Mouse (Mus musculus) intestine, embryonic 14.5 days (tissue): Measurements from ENCODE around the gene Tor3a. TPM values are rescaled to one million over a fixed set of nuclear protein-coding genes. Genes with fewer than 3 reads are reported as not detected.

ENCODE experiments used
- ATAC-seq: fragments of 200-750 bp; cut with Nextera tagmentation; replicated peaks from 2 replicates; pipeline ENCODE4 v1.8.0; 2017; ENCODE audit warnings: low read depth, moderate number of reproducible peaks, moderate TSS enrichment, moderate library complexity; ENCODE audit not compliant: low FRiP score, low TSS enrichment
- DNase-seq: peaks from one replicate; pipeline ENCODE4 v3.0.0-alpha.2; 2018; ENCODE audit warnings: low spot score
- H3K27ac ChIP-seq: fragments of 300-500 bp; sonication (generic); 2 replicates; pipeline ENCODE4 v1.5.1; 2014; ENCODE audit warnings: low read depth, mild to moderate bottlenecking, control low read depth
- H3K27me3 ChIP-seq: fragments of 300-500 bp; sonication (generic); replicated peaks from 2 replicates; pipeline ENCODE4 v1.6.1; 2014; ENCODE audit warnings: low read length, control low read depth; ENCODE audit not compliant: control insufficient read depth, insufficient read depth
- H3K36me3 ChIP-seq: fragments of 300-500 bp; sonication (generic); 2 replicates; pipeline ENCODE4 v1.6.1; 2014; ENCODE audit warnings: low read length, control low read depth; ENCODE audit not compliant: control insufficient read depth, insufficient read depth
- H3K4me1 ChIP-seq: fragments of 300-500 bp; sonication (generic); replicated peaks from 2 replicates; pipeline ENCODE4 v1.6.1; 2014; ENCODE audit warnings: low read length, control low read depth, mixed read lengths; ENCODE audit not compliant: control insufficient read depth, insufficient read depth
- H3K4me2 ChIP-seq: fragments of 300-500 bp; sonication (generic); 2 replicates; pipeline ENCODE4 v1.6.1; 2014; ENCODE audit warnings: low read length
- H3K4me3 ChIP-seq: fragments of 300-500 bp; sonication (generic); 2 replicates; pipeline ENCODE4 v1.5.1; 2014; ENCODE audit warnings: low read depth, low read length, control low read depth, mixed read lengths
- H3K9ac ChIP-seq: fragments of 300-500 bp; sonication (generic); 2 replicates; pipeline ENCODE4 v1.6.1; 2014; ENCODE audit warnings: mild to moderate bottlenecking, low read length
- H3K9me3 ChIP-seq: fragments of 300-500 bp; sonication (generic); 2 replicates; pipeline ENCODE4 v1.6.1; 2016; ENCODE audit warnings: low read length, control low read depth; ENCODE audit not compliant: control insufficient read depth
- WGBS: fragments of 180-500 bp; shearing (Covaris S2); extraction: QIAGEN DNeasy Blood & Tissue Kit; methylation state at CpG from one replicate; pipeline ENCODE4 v1.1.7; 2014; 5-methylcytosine and 5-hydroxymethylcytosine counted together
- polyA plus RNA-seq: library from polyadenylated mRNA; unstranded; fragments of >200 nt; fragmentation: Nextera tagmentation; extraction: Ambion mirVana; gene quantifications from 2 replicates; pipeline ENCODE4 v1.2.1, GENCODE M21; 2014

The Tor3a gene
- polyA plus RNA-seq, 1 experiment from 2014 or later = 6.4 TPM

DNA sequence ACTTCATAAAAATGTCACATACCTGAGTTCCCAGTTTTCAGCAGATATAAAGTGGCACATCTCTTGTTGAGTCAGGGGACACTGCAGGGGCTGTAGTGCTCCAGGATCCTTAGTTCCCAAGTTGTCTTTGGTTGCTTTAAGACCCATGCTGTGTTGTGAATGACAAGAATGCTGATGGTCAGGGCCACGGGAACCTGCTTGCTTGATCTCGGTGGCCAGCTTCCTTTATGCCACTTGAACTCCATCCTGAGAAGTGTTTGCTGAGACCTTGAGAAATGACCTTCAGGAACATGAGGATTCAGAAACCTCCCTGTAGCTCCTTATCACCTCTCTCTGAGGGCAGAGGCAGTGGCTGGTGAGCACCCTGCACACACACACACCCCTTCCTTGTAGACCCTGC lies 25.5 kb downstream of the Tor3a start:
- H3K36me3 ChIP-seq = peaks cover 17% of the 10 kb centered on the region; the same call in 1 of the 2 replicates
- H3K27me3 ChIP-seq = no peaks in the 10 kb centered on the region
- 45% methylated on average over 2 of the region's 2 CpGs for WGBS
- no peaks in the 10 kb centered on the region for H3K9me3 ChIP-seq
- no peak overlapping the region for H3K9ac ChIP-seq
- H3K27ac ChIP-seq = no peak overlapping the region
- no peak for DNase-seq
- H3K4me1 ChIP-seq = no peaks in the 10 kb centered on the region
- H3K4me2 ChIP-seq = no peak overlapping the region
- no peak overlapping the region for H3K4me3 ChIP-seq
- no peak for ATAC-seq

- ATAC-seq = no peak
- Histone ChIP-seq H3K36me3 (peaks cover 43% of the 10 kb centered on the region), H3K9me3 (no peaks in the 10 kb centered on the region), H3K27ac (no peak overlapping the region), H3K4me2 (no peak overlapping the region), H3K9ac (no peak overlapping the region), H3K4me1 (no peaks in the 10 kb centered on the region), H3K4me3 (no peak overlapping the region), H3K27me3 (no peaks in the 10 kb centered on the region)
- DNase-seq = no peak
- 91% methylated on average over 4 of the region's 4 CpGs for WGBS
These were observed 28.2 kb downstream of the Tor3a start for GRCm38 (mm10) chr1:156645971-156646370.

- no peaks in the 10 kb centered on the region for H3K9me3 ChIP-seq
- peaks cover 53% of the 10 kb centered on the region for H3K36me3 ChIP-seq
- no peak overlapping the region for H3K27ac ChIP-seq
- H3K27me3 ChIP-seq = no peaks in the 10 kb centered on the region
- no peak for ATAC-seq
- no peaks in the 10 kb centered on the region for H3K4me1 ChIP-seq
- WGBS = 66% methylated on average over 13 of the region's 13 CpGs
- no peak overlapping the region for H3K4me2 ChIP-seq
- no peak for DNase-seq
- H3K4me3 ChIP-seq = no peak overlapping the region
- no peak overlapping the region for H3K9ac ChIP-seq
These were observed 29.2 kb downstream of the Tor3a start for GRCm38 (mm10) chr1:156644780-156645523.

DNA sequence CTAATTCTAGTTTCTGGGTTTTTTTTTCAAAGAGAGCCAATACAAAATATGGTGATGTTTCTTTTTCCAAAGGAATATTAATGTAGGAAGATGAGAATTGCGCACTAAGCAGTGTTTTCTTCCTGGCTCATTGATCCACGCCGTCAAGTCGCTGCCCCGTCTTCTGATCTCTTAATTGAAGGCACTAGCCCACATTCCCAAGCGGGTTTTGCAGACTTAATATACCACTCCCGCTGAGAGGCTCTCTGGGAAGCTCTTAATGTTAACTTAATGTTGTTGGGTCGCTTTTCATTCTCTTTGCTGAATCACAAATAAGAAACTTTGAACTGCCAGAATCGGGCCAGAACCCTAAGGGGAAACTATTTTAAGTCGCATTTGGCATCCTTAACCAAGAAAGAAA lies 30.1 kb downstream of the Tor3a start:
- H3K4me2 ChIP-seq = no peak overlapping the region

GRCm38 (mm10) chr1:156642813-156643212 lies 31.3 kb downstream of the Tor3a start:
- H3K27me3 ChIP-seq = no peaks in the 10 kb centered on the region
- no peak overlapping the region for H3K9ac ChIP-seq
- peaks cover 54% of the 10 kb centered on the region for H3K36me3 ChIP-seq
- H3K4me2 ChIP-seq = no peak overlapping the region
- 68% methylated on average over 12 of the region's 12 CpGs for WGBS
- H3K4me3 ChIP-seq = no peak overlapping the region
- no peak for DNase-seq
- H3K9me3 ChIP-seq = no peaks in the 10 kb centered on the region
- no peak overlapping the region for H3K27ac ChIP-seq
- no peak for ATAC-seq
- H3K4me1 ChIP-seq = no peaks in the 10 kb centered on the region

More for the DNA sequence above, 30.1 kb downstream of the Tor3a start:
- Histone ChIP-seq H3K4me1 (no peaks in the 10 kb centered on the region), H3K27me3 (no peaks in the 10 kb centered on the region), H3K9me3 (no peaks in the 10 kb centered on the region), H3K27ac (no peak overlapping the region), H3K9ac (no peak overlapping the region), H3K4me3 (no peak overlapping the region), H3K36me3 (peaks cover 56% of the 10 kb centered on the region)
- DNase-seq = no peak
- 81% methylated on average over 10 of the region's 10 CpGs for WGBS
- no peak for ATAC-seq

- WGBS = 85% methylated on average over 10 of the region's 10 CpGs
- ATAC-seq (no peak), DNase-seq (no peak)
- Histone ChIP-seq H3K4me1 (no peaks in the 10 kb centered on the region), H3K36me3 (peaks cover 63% of the 10 kb centered on the region), H3K9me3 (no peaks in the 10 kb centered on the region), H3K27ac (no peak overlapping the region), H3K4me3 (no peak overlapping the region), H3K4me2 (no peak overlapping the region), H3K27me3 (no peaks in the 10 kb centered on the region), H3K9ac (no peak overlapping the region)
These were observed 32.3 kb downstream of the Tor3a start for GRCm38 (mm10) chr1:156641808-156642207.

GRCm38 (mm10) chr1:156640577-156640976 lies 33.6 kb downstream of the Tor3a start:
- H3K27me3 ChIP-seq = no peaks in the 10 kb centered on the region
- 0 out of 2 replicates have a peak, but pooled peaks have one; percentile 19 for ATAC-seq
- H3K27ac ChIP-seq = no peak overlapping the region
- H3K9ac ChIP-seq = no peak overlapping the region
- H3K9me3 ChIP-seq = no peaks in the 10 kb centered on the region
- no peak overlapping the region for H3K4me3 ChIP-seq
- WGBS = 84% methylated on average over 4 of the region's 4 CpGs
- H3K4me1 ChIP-seq = no peaks in the 10 kb centered on the region
- no peak for DNase-seq
- H3K4me2 ChIP-seq = no peak overlapping the region
- peaks cover 66% of the 10 kb centered on the region for H3K36me3 ChIP-seq

- Histone ChIP-seq H3K4me3 (no peak overlapping the region), H3K4me1 (no peaks in the 10 kb centered on the region), H3K4me2 (no peak overlapping the region), H3K9me3 (no peaks in the 10 kb centered on the region), H3K27ac (no peak overlapping the region), H3K27me3 (no peaks in the 10 kb centered on the region), H3K36me3 (peaks cover 72% of the 10 kb centered on the region), H3K9ac (no peak overlapping the region)
- DNase-seq (no peak), ATAC-seq (no peak)
- WGBS = 86% methylated on average over 5 of the region's 5 CpGs
These were observed 34.7 kb downstream of the Tor3a start for GRCm38 (mm10) chr1:156639455-156639854.

DNA sequence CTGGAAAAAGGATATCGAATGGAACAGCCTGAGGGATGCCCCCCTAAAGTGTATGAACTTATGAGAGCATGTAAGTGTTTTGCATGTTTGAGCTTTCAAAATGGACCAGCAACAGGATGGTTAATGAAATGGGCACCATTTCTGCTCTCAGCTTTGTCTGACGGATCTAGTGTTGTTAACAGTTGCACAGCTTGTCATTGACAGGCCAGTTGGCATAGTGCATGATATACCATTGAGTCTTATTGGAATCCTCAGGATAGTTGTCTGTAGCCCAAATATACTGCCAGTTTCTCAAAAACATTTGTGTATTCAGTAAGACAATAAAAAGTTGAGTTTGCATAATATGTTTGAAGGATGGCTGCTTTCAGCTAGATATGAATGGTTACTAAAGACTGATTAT lies 39.0 kb downstream of the Tor3a start:
- Histone ChIP-seq H3K36me3 (peaks cover 79% of the 10 kb centered on the region), H3K9me3 (no peaks in the 10 kb centered on the region), H3K9ac (no peak overlapping the region), H3K4me3 (no peak overlapping the region), H3K27me3 (no peaks in the 10 kb centered on the region), H3K4me2 (no peak overlapping the region), H3K4me1 (no peaks in the 10 kb centered on the region), H3K27ac (no peak overlapping the region)
- ATAC-seq (no peak), DNase-seq (no peak)
- 86% methylated on average over 2 of the region's 2 CpGs for WGBS
